Mouse (Mus musculus) common myeloid progenitor, adult 5-6 weeks (primary cell): ENCODE measurements around the gene Prpf6. TPM values are rescaled to one million over a fixed set of nuclear protein-coding genes. Genes with fewer than 3 reads are reported as not detected.

Experiments used
- ATAC-seq: replicated peaks from 2 replicates; pipeline ENCODE4 v1.8.0; 2016; ENCODE audit warnings: low read depth, mild to moderate bottlenecking, moderate TSS enrichment, inconsistent platforms; ENCODE audit not compliant: poor library complexity, severe bottlenecking
- total RNA-seq: library from RNA; stranded (forward); fragments of 200-1000, 187-1606 nt; gene quantifications from 2 replicates; pipeline ENCODE4 v1.2.3, GENCODE M21; 2017

The Prpf6 gene
- total RNA-seq, 1 experiment from 2014 or later: 94.9 TPM

DNA sequence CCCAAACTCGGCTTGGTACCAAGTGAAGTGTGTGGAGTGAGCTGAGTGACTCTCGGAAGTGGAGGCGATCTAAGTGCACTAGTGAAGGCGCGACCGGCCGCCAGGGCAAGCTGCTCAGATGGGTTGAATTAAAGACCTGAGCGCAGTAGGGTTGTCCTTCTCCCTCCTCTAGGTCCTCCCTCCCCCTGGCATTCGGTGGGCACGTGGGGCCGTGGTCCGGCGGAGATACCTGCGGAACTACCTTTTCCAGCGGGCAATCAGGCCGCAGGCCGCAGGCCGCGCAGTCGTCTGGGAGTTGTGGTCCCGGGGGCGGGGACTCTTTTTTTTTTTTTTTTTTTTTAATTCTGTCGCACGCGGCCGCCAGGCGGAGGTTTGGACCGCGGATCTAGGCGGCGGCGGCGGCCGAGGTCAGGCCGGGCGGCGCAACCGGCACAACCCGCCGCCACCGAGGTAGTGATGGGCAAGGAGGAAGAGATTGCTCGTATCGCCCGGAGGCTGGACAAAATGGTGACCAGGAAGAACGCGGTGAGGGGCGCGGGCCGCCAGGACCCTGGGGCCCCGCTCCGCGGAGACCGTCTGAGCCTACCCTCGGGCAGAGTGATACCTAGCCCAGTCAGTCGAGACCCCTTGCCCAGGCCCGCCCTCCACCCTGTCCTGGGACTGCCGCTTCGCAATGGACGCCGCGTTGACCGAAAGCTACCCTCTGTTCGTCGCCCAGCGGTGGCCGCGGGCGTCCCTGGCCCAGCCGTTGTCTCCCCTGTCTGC is 88.5 kb downstream of the Prpf6 start, which contains the start of gene Tcea2:
Tcea2 (plus strand) TSS at position 360 of the 765 bp plus-strand sequence.
- peak; percentile 41 for ATAC-seq

DNA sequence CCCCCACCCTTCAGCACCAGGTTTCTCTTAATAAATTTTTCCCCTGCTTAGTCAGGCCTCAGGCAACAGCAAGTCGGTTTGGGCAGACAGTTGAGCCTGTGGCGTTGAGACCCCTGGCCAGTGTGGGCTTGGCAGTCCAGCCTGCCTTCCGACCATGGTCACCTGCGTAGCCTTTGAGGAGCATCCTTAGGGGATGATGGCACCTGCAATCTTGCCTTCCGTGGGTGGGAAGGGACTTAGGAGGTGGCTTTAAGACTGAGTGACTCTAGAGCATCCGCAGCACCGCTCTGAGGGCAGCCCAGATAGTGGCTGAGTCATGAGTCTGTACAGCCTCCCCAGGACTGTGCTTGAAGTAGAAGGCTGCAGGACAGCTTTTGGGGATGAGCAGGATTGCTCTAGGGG is 89.0 kb downstream of the Prpf6 start:
- ATAC-seq: peak; percentile 10; the same call in 1 of the 2 replicates

DNA sequence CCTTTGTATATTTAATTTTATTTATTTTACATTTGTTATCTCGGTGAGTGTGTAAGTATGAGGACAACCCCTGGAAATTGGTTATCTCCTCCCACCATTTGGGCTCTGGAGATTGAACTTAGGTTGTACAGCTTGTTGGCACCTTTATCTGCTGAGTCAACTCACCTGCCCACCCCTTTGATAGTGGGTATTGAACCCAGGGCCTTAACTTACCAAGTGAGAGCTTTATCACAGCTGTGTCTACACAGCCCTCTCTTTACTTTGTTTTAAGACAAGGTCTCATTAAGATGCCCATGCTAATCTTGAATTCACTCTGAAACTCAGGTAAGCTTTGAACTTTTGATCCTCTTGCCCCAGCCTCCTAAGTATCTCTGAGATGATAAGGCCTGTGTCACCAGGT is 90.3 kb downstream of the Prpf6 start:
- no peak for ATAC-seq

- ATAC-seq: no peak
Measured at GRCm38 (mm10) chr2:181683381-181683780, 91.7 kb downstream of the Prpf6 start.

GRCm38 (mm10) chr2:181684713-181685112 is 93.0 kb downstream of the Prpf6 start:
- ATAC-seq: 0 out of 2 replicates have a peak, but pooled peaks have one; percentile 19

DNA sequence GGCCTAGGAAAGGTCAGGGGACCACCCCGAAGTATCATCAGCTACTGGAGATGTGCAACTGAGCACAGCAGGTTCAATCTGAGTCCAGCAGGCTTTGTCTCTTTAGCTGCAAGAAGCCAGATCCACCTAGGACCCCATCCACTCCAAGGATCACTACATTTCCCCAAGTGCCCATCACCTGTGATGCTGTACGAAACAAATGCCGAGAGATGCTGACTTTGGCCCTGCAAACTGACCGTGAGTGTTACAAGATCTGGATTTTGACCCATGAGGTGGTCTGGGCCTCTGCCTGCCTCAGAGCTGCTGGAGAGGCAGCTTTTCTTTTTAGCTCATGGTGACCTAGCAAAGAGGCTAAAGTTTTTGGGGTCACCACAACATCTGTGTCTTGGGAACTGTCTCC is 94.0 kb downstream of the Prpf6 start:
- no peak for ATAC-seq

GRCm38 (mm10) chr2:181687586-181687985 is 95.9 kb downstream of the Prpf6 start:
- no peak for ATAC-seq

DNA sequence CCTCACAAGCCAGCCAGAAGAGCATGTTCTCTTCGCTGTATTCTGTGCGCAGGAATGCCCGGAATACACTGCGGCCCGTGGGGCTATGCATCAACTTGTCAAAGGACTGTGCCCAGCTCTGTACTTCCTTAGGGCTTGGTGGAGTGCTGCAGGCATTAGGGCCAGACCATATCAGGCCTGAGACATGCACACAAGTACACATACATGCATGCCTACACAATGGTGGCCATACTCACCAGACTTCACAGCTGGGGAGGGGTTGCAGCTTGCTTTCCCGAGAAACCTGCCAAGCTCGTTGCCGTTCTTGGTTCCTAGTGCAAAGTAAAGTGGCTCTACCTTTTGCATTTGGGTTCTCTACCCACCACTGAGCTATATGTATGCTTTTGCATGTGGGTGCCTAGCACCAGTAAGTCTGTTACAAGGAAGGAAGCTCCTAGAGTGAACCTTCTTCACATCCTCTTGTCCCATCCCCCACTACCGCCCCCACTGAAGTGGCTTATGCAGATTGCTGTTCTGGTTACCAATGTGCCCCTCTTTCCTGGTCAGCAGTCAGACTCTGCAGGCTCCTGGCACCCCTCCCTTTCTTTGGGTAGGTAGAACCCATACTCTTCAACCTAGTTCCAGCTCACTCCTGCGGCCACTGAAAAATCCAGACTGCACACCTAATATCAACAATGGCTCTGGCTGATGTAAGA is 97.9 kb downstream of the Prpf6 start:
- ATAC-seq: no peak

- no peak for ATAC-seq
Measured at GRCm38 (mm10) chr2:181691083-181691482, 99.4 kb downstream of the Prpf6 start.

DNA sequence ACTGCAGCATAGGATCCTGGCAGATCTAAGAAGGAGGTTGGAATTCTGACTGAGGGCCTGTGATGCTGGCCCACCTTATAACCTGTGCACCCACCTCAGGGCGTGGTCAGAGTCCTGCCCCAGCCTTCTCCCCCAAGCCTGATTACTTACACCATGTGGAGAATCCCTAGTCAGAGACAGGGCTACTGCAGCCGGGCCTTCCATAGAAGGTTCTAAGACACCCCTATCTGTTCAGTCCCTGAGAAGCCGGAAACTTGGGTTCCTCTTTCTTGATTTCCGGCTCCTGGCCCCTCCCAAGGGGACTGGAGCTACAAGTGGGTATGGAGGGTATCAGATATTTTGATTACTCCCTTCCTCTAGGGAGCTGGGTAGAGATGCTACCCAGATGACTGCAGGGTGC is 99.9 kb downstream of the Prpf6 start:
- peak; percentile 80 for ATAC-seq

- no peak for ATAC-seq
Measured at GRCm38 (mm10) chr2:181692304-181692703, 100.6 kb downstream of the Prpf6 start.

GRCm38 (mm10) chr2:181693339-181694280 is 101.9 kb downstream of the Prpf6 start, which contains the start of gene Rgs19:
Gene Rgs19 (minus strand): TSS chr2:181693977.
- ATAC-seq: peak; percentile 76

DNA sequence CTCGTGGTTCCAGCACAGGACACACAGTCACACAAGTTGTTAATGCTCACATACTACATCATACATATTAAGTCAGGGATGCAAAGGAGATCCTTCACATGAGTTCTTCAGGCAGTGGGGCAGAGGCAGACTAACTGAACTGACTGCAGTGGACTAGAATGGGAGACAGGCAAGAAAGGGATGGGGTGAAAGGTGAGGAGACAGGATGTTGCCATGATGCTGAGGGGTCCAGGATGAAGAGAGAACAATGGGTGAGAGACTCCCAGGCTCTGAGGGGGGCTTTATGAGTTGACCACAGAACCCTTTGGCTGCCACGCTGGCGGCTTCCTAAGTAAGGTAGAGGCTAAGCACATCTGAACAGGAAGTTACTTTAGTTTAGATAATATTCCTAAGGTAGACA is 102.9 kb downstream of the Prpf6 start:
- ATAC-seq: no peak

DNA sequence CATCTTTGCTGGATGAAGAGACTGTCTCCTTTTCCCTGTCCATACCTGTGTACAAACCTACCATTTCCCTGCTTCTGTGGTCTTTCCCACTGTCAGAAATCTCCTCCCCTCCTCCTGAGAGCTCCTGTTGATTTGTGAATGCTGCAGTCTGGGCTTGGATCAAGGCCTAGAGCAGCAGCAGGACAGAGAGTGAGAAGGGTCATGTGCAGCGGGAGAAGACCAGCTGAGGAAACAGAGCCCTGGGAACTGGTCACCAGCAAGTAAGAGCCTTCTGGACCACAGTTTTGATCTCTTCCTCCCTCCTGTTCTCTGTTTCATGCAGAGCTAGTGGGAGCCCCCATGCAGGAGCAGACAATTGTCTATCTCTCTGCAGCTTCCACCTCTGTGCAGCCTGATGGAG is 104.1 kb downstream of the Prpf6 start:
- no peak for ATAC-seq

DNA sequence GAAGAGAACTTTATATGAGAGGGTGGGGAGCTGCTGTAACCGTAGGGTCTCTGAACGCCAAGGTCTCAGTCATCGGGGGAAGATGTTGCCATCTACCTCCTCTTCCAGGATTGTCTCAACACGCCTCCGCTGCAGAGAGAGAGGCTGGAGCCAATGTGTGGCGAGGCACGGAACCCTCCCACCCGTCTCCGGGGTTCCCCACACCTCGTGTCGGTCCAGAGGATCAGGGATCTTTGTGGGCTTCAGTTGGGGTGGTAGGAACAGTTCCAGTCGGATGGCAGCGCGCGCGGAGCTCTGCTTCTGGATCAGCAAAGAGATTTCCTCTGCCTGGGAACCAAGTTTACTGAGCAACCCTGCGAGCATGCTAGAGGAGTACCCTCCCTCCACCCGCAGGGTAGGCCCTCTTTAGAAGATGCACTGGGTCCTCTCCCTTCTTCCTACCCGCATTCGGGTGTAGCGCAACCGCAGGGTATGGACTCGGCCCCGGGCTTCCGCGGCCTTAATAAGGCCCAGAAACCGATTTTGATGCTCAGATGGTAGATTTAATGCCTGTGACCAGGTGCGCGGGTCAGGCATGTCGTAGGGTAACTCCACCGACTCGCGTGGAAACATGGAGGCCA is 105.2 kb downstream of the Prpf6 start:
- ATAC-seq: no peak

GRCm38 (mm10) chr2:181698241-181698640 is 106.6 kb downstream of the Prpf6 start, which contains the start of gene Lkaaear1:
Gene Lkaaear1 (minus strand): TSS chr2:181698442.
- ATAC-seq: no peak
